Mouse (Mus musculus): ENCODE data around the gene Ppp2r3a. TPM values are rescaled to one million over a fixed set of nuclear protein-coding genes. Genes with fewer than 3 reads are reported as not detected.

Gene Ppp2r3a
- total and polyA plus RNA-seq, 2 experiments from 2014 or later = 18.6 to 37.9 TPM

- peak overlapping the region; percentile 84 for H3K4me3 ChIP-seq (ENCODE audit: low read depth, low read length)
- no peaks in the 10 kb centered on the region for H3K27me3 ChIP-seq (ENCODE audit: insufficient read depth, low read length)
- no peak for TF ChIP-seq CTCF (IDR thresholded peaks at IDR 0.05)
- H3K36me3 ChIP-seq (ENCODE audit: insufficient read depth, low read length) = no peaks in the 10 kb centered on the region
- WGBS = under 1% methylated on average over 11 of the region's 11 CpGs
- H3K9me3 ChIP-seq (ENCODE audit: low read length) = no peaks in the 10 kb centered on the region
- H3K4me1 ChIP-seq (ENCODE audit: insufficient read depth, low read length) = no peaks in the 10 kb centered on the region
- H3K4me2 ChIP-seq (ENCODE audit: low read depth, low read length, poor library complexity, severe bottlenecking) = peak overlapping the region; percentile 74
- DNase-seq (ENCODE audit: low spot score) (peak; percentile 58), ATAC-seq (ENCODE audit: low FRiP score) (no peak)
- peak overlapping the region; percentile 94 for H3K9ac ChIP-seq (replicated peaks; ENCODE audit: low read length, poor library complexity, severe bottlenecking)
- H3K27ac ChIP-seq (ENCODE audit: low read depth, low read length) = peak overlapping the region; percentile 92
These were observed 1.1 kb downstream of the Ppp2r3a start for GRCm38 (mm10) chr9:101250486-101250885.

GRCm38 (mm10) chr9:101249626-101250025 is 2.0 kb downstream of the Ppp2r3a start:
- H3K4me2 ChIP-seq (ENCODE audit: low read depth, low read length, poor library complexity, severe bottlenecking) = peak overlapping the region; percentile 74
- WGBS = 54% methylated on average over 4 of the region's 4 CpGs
- H3K4me3 ChIP-seq (ENCODE audit: low read depth, low read length) = peak overlapping the region; percentile 84
- H3K36me3 ChIP-seq (ENCODE audit: insufficient read depth, low read length) = no peaks in the 10 kb centered on the region
- no peak for DNase-seq (ENCODE audit: low spot score)
- no peak overlapping the region for H3K27ac ChIP-seq (ENCODE audit: low read depth, low read length)
- H3K27me3 ChIP-seq (ENCODE audit: insufficient read depth, low read length) = no peaks in the 10 kb centered on the region
- no peaks in the 10 kb centered on the region for H3K9me3 ChIP-seq (ENCODE audit: low read length)
- H3K4me1 ChIP-seq (ENCODE audit: insufficient read depth, low read length) = no peaks in the 10 kb centered on the region
- no peak for ATAC-seq (ENCODE audit: low FRiP score)
- no peak for TF ChIP-seq CTCF (IDR thresholded peaks at IDR 0.05)
- no peak overlapping the region for H3K9ac ChIP-seq (replicated peaks; ENCODE audit: low read length, poor library complexity, severe bottlenecking)

DNA sequence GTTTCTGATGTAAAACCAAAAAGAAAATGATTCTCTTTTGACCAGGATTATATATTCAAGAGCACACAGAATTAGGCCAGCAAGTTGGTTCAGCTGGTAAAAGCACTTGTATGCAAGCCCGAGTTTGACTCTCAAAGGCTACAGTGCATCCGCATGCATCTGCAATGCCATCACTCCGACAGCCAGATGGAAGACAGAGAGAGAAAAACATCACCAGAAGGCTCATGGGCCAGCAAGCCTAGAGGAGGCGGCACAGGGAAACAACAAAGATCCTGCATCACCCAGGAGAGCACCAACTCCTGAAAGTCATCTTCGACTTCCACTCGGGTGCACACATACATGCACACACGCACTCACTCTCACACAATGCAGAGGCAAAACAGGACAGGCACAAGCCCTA is 4.1 kb downstream of the Ppp2r3a start:
- Histone ChIP-seq H3K4me3 (ENCODE audit: low read depth, low read length) (no peak overlapping the region), H3K36me3 (ENCODE audit: insufficient read depth, low read length) (no peaks in the 10 kb centered on the region), H3K9ac (replicated peaks; ENCODE audit: low read length, poor library complexity, severe bottlenecking) (no peak overlapping the region), H3K4me1 (ENCODE audit: insufficient read depth, low read length) (no peaks in the 10 kb centered on the region), H3K4me2 (ENCODE audit: low read depth, low read length, poor library complexity, severe bottlenecking) (no peak overlapping the region), H3K9me3 (ENCODE audit: low read length) (no peaks in the 10 kb centered on the region), H3K27ac (ENCODE audit: low read depth, low read length) (no peak overlapping the region), H3K27me3 (ENCODE audit: insufficient read depth, low read length) (no peaks in the 10 kb centered on the region)
- 68% methylated on average over 7 of the region's 7 CpGs for WGBS
- DNase-seq (ENCODE audit: low spot score) (no peak), ATAC-seq (ENCODE audit: low FRiP score) (no peak)
- no peak for TF ChIP-seq CTCF (IDR thresholded peaks at IDR 0.05)

GRCm38 (mm10) chr9:101245493-101245892 is 6.1 kb downstream of the Ppp2r3a start:
- no peak for TF ChIP-seq CTCF (IDR thresholded peaks at IDR 0.05)
- Histone ChIP-seq H3K36me3 (ENCODE audit: insufficient read depth, low read length) (no peaks in the 10 kb centered on the region), H3K9me3 (ENCODE audit: low read length) (no peaks in the 10 kb centered on the region), H3K4me3 (ENCODE audit: low read depth, low read length) (no peak overlapping the region), H3K4me2 (ENCODE audit: low read depth, low read length, poor library complexity, severe bottlenecking) (no peak overlapping the region), H3K27ac (ENCODE audit: low read depth, low read length) (no peak overlapping the region), H3K9ac (replicated peaks; ENCODE audit: low read length, poor library complexity, severe bottlenecking) (no peak overlapping the region), H3K4me1 (ENCODE audit: insufficient read depth, low read length) (no peaks in the 10 kb centered on the region), H3K27me3 (ENCODE audit: insufficient read depth, low read length) (no peaks in the 10 kb centered on the region)
- WGBS = 95% methylated on average over 5 of the region's 5 CpGs
- no peak for DNase-seq (ENCODE audit: low spot score)
- ATAC-seq (ENCODE audit: low FRiP score) = no peak

GRCm38 (mm10) chr9:101243711-101244110 is 7.9 kb downstream of the Ppp2r3a start:
- Histone ChIP-seq H3K4me3 (ENCODE audit: low read depth, low read length) (no peak overlapping the region), H3K4me2 (ENCODE audit: low read depth, low read length, poor library complexity, severe bottlenecking) (no peak overlapping the region), H3K27me3 (ENCODE audit: insufficient read depth, low read length) (no peaks in the 10 kb centered on the region), H3K9me3 (ENCODE audit: low read length) (no peaks in the 10 kb centered on the region), H3K36me3 (ENCODE audit: insufficient read depth, low read length) (no peaks in the 10 kb centered on the region), H3K4me1 (ENCODE audit: insufficient read depth, low read length) (no peaks in the 10 kb centered on the region), H3K27ac (ENCODE audit: low read depth, low read length) (no peak overlapping the region), H3K9ac (replicated peaks; ENCODE audit: low read length, poor library complexity, severe bottlenecking) (no peak overlapping the region)
- ATAC-seq (ENCODE audit: low FRiP score) = no peak
- no peak for DNase-seq (ENCODE audit: low spot score)
- WGBS = 42% methylated on average over 2 of the region's 2 CpGs
- TF ChIP-seq CTCF (IDR thresholded peaks at IDR 0.05) = no peak

- 83% methylated on average over 3 of the region's 3 CpGs for WGBS
- Histone ChIP-seq H3K4me2 (ENCODE audit: low read depth, low read length, poor library complexity, severe bottlenecking) (no peak overlapping the region), H3K9ac (replicated peaks; ENCODE audit: low read length, poor library complexity, severe bottlenecking) (no peak overlapping the region), H3K9me3 (ENCODE audit: low read length) (no peaks in the 10 kb centered on the region), H3K27me3 (ENCODE audit: insufficient read depth, low read length) (no peaks in the 10 kb centered on the region), H3K27ac (ENCODE audit: low read depth, low read length) (no peak overlapping the region), H3K4me3 (ENCODE audit: low read depth, low read length) (no peak overlapping the region), H3K36me3 (ENCODE audit: insufficient read depth, low read length) (no peaks in the 10 kb centered on the region), H3K4me1 (ENCODE audit: insufficient read depth, low read length) (no peaks in the 10 kb centered on the region)
- DNase-seq (ENCODE audit: low spot score) = no peak
- TF ChIP-seq CTCF (IDR thresholded peaks at IDR 0.05) = no peak
- ATAC-seq (ENCODE audit: low FRiP score) = no peak
These were observed 11.4 kb downstream of the Ppp2r3a start for GRCm38 (mm10) chr9:101240161-101240560.
